Mouse (Mus musculus): ENCODE data around the gene Abcb8. TPM values are rescaled to one million over a fixed set of nuclear protein-coding genes. Genes with fewer than 3 reads are reported as not detected.

Abcb8 gene
- polyA plus RNA-seq, 1 experiment from 2014 or later = 55.0 TPM

- 1% methylated on average over 48 of the region's 60 CpGs for WGBS
- Histone ChIP-seq H3K27ac (ENCODE audit: low read depth, low read length) (peak overlapping the region; percentile 87; the same call in 1 of the 2 replicates), H3K9ac (ENCODE audit: low read depth, low read length) (peak overlapping the region; percentile 66), H3K4me3 (ENCODE audit: low read length) (peak overlapping the region; percentile 63), H3K36me3 (ENCODE audit: control insufficient read depth, insufficient read depth, low read length) (peaks cover 20% of the 10 kb centered on the region), H3K9me3 (ENCODE audit: control insufficient read depth, low read length) (no peaks in the 10 kb centered on the region), H3K4me2 (replicated peaks; ENCODE audit: low read depth, low read length) (peak overlapping the region; percentile 86), H3K4me1 (ENCODE audit: control insufficient read depth, insufficient read depth, low read length) (peaks cover 31% of the 10 kb centered on the region), H3K27me3 (ENCODE audit: control insufficient read depth, insufficient read depth, low read length) (no peaks in the 10 kb centered on the region)
- peak; percentile 28 for ATAC-seq (ENCODE audit: low FRiP score, low TSS enrichment)
Observed at GRCm38 (mm10) chr5:24424861-24425411, 31.5 kb downstream of the Abcb8 start.

- H3K9ac ChIP-seq (ENCODE audit: low read depth, low read length) = peak overlapping the region; percentile 66
- 0% methylated on average over 25 of the region's 30 CpGs for WGBS
- no peak; the same call in 1 of the 2 replicates for ATAC-seq (ENCODE audit: low FRiP score, low TSS enrichment)
- H3K9me3 ChIP-seq (ENCODE audit: control insufficient read depth, low read length) = no peaks in the 10 kb centered on the region
- H3K27me3 ChIP-seq (ENCODE audit: control insufficient read depth, insufficient read depth, low read length) = no peaks in the 10 kb centered on the region
- H3K4me1 ChIP-seq (ENCODE audit: control insufficient read depth, insufficient read depth, low read length) = peaks cover 31% of the 10 kb centered on the region
- peaks cover 21% of the 10 kb centered on the region for H3K36me3 ChIP-seq (ENCODE audit: control insufficient read depth, insufficient read depth, low read length)
- H3K27ac ChIP-seq (ENCODE audit: low read depth, low read length) = peak overlapping the region; percentile 32; the same call in 1 of the 2 replicates
- H3K4me3 ChIP-seq (ENCODE audit: low read length) = peak overlapping the region; percentile 63
- H3K4me2 ChIP-seq (replicated peaks; ENCODE audit: low read depth, low read length) = peak overlapping the region; percentile 86
Observed at GRCm38 (mm10) chr5:24425421-24426036, 32.1 kb downstream of the Abcb8 start.

- Histone ChIP-seq H3K27ac (ENCODE audit: low read depth, low read length) (no peak overlapping the region), H3K4me1 (ENCODE audit: control insufficient read depth, insufficient read depth, low read length) (peaks cover 31% of the 10 kb centered on the region), H3K27me3 (ENCODE audit: control insufficient read depth, insufficient read depth, low read length) (no peaks in the 10 kb centered on the region), H3K9me3 (ENCODE audit: control insufficient read depth, low read length) (no peaks in the 10 kb centered on the region), H3K36me3 (ENCODE audit: control insufficient read depth, insufficient read depth, low read length) (peaks cover 21% of the 10 kb centered on the region), H3K4me2 (replicated peaks; ENCODE audit: low read depth, low read length) (peak overlapping the region; percentile 86), H3K9ac (ENCODE audit: low read depth, low read length) (peak overlapping the region; percentile 66; the same call in 1 of the 2 replicates), H3K4me3 (ENCODE audit: low read length) (peak overlapping the region; percentile 63)
- WGBS = 3% methylated on average over 10 of the region's 10 CpGs
- no peak for ATAC-seq (ENCODE audit: low FRiP score, low TSS enrichment)
Observed at GRCm38 (mm10) chr5:24426037-24426432, 32.6 kb downstream of the Abcb8 start.

GRCm38 (mm10) chr5:24426556-24427284, 33.3 kb downstream of the Abcb8 start:
- H3K4me1 ChIP-seq (ENCODE audit: control insufficient read depth, insufficient read depth, low read length) = peaks cover 31% of the 10 kb centered on the region
- H3K36me3 ChIP-seq (ENCODE audit: control insufficient read depth, insufficient read depth, low read length) = peaks cover 25% of the 10 kb centered on the region
- H3K27me3 ChIP-seq (ENCODE audit: control insufficient read depth, insufficient read depth, low read length) = no peaks in the 10 kb centered on the region
- H3K4me3 ChIP-seq (ENCODE audit: low read length) = peak overlapping the region; percentile 63
- no peak overlapping the region for H3K27ac ChIP-seq (ENCODE audit: low read depth, low read length)
- H3K9ac ChIP-seq (ENCODE audit: low read depth, low read length) = peak overlapping the region; percentile 66; the same call in 1 of the 2 replicates
- H3K4me2 ChIP-seq (replicated peaks; ENCODE audit: low read depth, low read length) = peak overlapping the region; percentile 86
- no peaks in the 10 kb centered on the region for H3K9me3 ChIP-seq (ENCODE audit: control insufficient read depth, low read length)
- WGBS = 9% methylated on average over 9 of the region's 9 CpGs
- ATAC-seq (ENCODE audit: low FRiP score, low TSS enrichment) = no peak

- peak overlapping the region; percentile 63; the same call in 1 of the 2 replicates for H3K4me3 ChIP-seq (ENCODE audit: low read length)
- H3K27ac ChIP-seq (ENCODE audit: low read depth, low read length) = peak overlapping the region; percentile 49; the same call in 1 of the 2 replicates
- peak overlapping the region; percentile 86 for H3K4me2 ChIP-seq (replicated peaks; ENCODE audit: low read depth, low read length)
- H3K27me3 ChIP-seq (ENCODE audit: control insufficient read depth, insufficient read depth, low read length) = no peaks in the 10 kb centered on the region
- H3K36me3 ChIP-seq (ENCODE audit: control insufficient read depth, insufficient read depth, low read length) = peaks cover 30% of the 10 kb centered on the region
- WGBS = 20% methylated on average over 12 of the region's 12 CpGs
- H3K9ac ChIP-seq (ENCODE audit: low read depth, low read length) = peak overlapping the region; percentile 9; the same call in 1 of the 2 replicates
- peaks cover 31% of the 10 kb centered on the region for H3K4me1 ChIP-seq (ENCODE audit: control insufficient read depth, insufficient read depth, low read length)
- H3K9me3 ChIP-seq (ENCODE audit: control insufficient read depth, low read length) = no peaks in the 10 kb centered on the region
- no peak for ATAC-seq (ENCODE audit: low FRiP score, low TSS enrichment)
Observed at GRCm38 (mm10) chr5:24427285-24427633, 33.8 kb downstream of the Abcb8 start.

GRCm38 (mm10) chr5:24427981-24428402, 34.5 kb downstream of the Abcb8 start:
- Histone ChIP-seq H3K9me3 (ENCODE audit: control insufficient read depth, low read length) (no peaks in the 10 kb centered on the region), H3K4me2 (replicated peaks; ENCODE audit: low read depth, low read length) (peak overlapping the region; percentile 34), H3K36me3 (ENCODE audit: control insufficient read depth, insufficient read depth, low read length) (peaks cover 37% of the 10 kb centered on the region), H3K4me1 (ENCODE audit: control insufficient read depth, insufficient read depth, low read length) (peaks cover 25% of the 10 kb centered on the region), H3K27ac (ENCODE audit: low read depth, low read length) (peak overlapping the region; percentile 38; the same call in 1 of the 2 replicates), H3K27me3 (ENCODE audit: control insufficient read depth, insufficient read depth, low read length) (no peaks in the 10 kb centered on the region), H3K4me3 (ENCODE audit: low read length) (peak overlapping the region; percentile 22; the same call in 1 of the 2 replicates), H3K9ac (ENCODE audit: low read depth, low read length) (peak overlapping the region; percentile 38)
- 0 out of 2 replicates have a peak, but pooled peaks have one; percentile 2 for ATAC-seq (ENCODE audit: low FRiP score, low TSS enrichment)
- 7% methylated on average over 15 of the region's 15 CpGs for WGBS

GRCm38 (mm10) chr5:24428596-24428995, 35.1 kb downstream of the Abcb8 start:
- peak overlapping the region; percentile 38; the same call in 1 of the 2 replicates for H3K27ac ChIP-seq (ENCODE audit: low read depth, low read length)
- H3K4me1 ChIP-seq (ENCODE audit: control insufficient read depth, insufficient read depth, low read length) = peaks cover 25% of the 10 kb centered on the region
- H3K9ac ChIP-seq (ENCODE audit: low read depth, low read length) = peak overlapping the region; percentile 38

GRCm38 (mm10) chr5:24433993-24434392, 40.5 kb downstream of the Abcb8 start:
- ATAC-seq (ENCODE audit: low FRiP score, low TSS enrichment) = no peak
- no peak overlapping the region for H3K4me2 ChIP-seq (replicated peaks; ENCODE audit: low read depth, low read length)
- H3K4me1 ChIP-seq (ENCODE audit: control insufficient read depth, insufficient read depth, low read length) = no peaks in the 10 kb centered on the region
- H3K4me3 ChIP-seq (ENCODE audit: low read length) = no peak overlapping the region
- H3K9ac ChIP-seq (ENCODE audit: low read depth, low read length) = no peak overlapping the region
- 90% methylated on average over 8 of the region's 8 CpGs for WGBS
- H3K9me3 ChIP-seq (ENCODE audit: control insufficient read depth, low read length) = no peaks in the 10 kb centered on the region
- no peaks in the 10 kb centered on the region for H3K27me3 ChIP-seq (ENCODE audit: control insufficient read depth, insufficient read depth, low read length)
- peaks cover 90% of the 10 kb centered on the region for H3K36me3 ChIP-seq (ENCODE audit: control insufficient read depth, insufficient read depth, low read length)
- no peak overlapping the region for H3K27ac ChIP-seq (ENCODE audit: low read depth, low read length)

More at GRCm38 (mm10) chr5:24428596-24428995, 35.1 kb downstream of the Abcb8 start:
- 22% methylated on average over 9 of the region's 9 CpGs for WGBS
- H3K9me3 ChIP-seq (ENCODE audit: control insufficient read depth, low read length) = no peaks in the 10 kb centered on the region
- ATAC-seq (ENCODE audit: low FRiP score, low TSS enrichment) = no peak
- H3K4me2 ChIP-seq (replicated peaks; ENCODE audit: low read depth, low read length) = peak overlapping the region; percentile 34
- H3K36me3 ChIP-seq (ENCODE audit: control insufficient read depth, insufficient read depth, low read length) = peaks cover 43% of the 10 kb centered on the region
- H3K27me3 ChIP-seq (ENCODE audit: control insufficient read depth, insufficient read depth, low read length) = no peaks in the 10 kb centered on the region
- H3K4me3 ChIP-seq (ENCODE audit: low read length) = peak overlapping the region; percentile 22; the same call in 1 of the 2 replicates

Measured in kidney, embryonic 14.5 days (tissue).